Mouse (Mus musculus) gastrocnemius, postnatal 36 days (tissue): ENCODE results near the gene Ccdc71. TPM values are rescaled to one million over a fixed set of nuclear protein-coding genes. Genes with fewer than 3 reads are reported as not detected.
A peak's percentile ranks its signal among the peaks of the same experiment; 100 is the strongest.

Experiments
- DNase-seq, 2 experiments: peaks; one replicate each; pipeline ENCODE4 v3.0.0; 2022
- intact Hi-C: fragments of 180-260 bp; cut with DNase I; formaldehyde crosslinking; loops from one replicate; pipeline ENCODE4 v1.15.1; 2025
- total RNA-seq, 2 experiments: library from RNA; stranded (reverse); gene quantifications; 2 replicates each; pipeline ENCODE4 v1.2.3; 2021

Ccdc71 gene
- total RNA-seq, 2 experiments from 2014 or later, result 13.3 to 20.0 TPM

DNA sequence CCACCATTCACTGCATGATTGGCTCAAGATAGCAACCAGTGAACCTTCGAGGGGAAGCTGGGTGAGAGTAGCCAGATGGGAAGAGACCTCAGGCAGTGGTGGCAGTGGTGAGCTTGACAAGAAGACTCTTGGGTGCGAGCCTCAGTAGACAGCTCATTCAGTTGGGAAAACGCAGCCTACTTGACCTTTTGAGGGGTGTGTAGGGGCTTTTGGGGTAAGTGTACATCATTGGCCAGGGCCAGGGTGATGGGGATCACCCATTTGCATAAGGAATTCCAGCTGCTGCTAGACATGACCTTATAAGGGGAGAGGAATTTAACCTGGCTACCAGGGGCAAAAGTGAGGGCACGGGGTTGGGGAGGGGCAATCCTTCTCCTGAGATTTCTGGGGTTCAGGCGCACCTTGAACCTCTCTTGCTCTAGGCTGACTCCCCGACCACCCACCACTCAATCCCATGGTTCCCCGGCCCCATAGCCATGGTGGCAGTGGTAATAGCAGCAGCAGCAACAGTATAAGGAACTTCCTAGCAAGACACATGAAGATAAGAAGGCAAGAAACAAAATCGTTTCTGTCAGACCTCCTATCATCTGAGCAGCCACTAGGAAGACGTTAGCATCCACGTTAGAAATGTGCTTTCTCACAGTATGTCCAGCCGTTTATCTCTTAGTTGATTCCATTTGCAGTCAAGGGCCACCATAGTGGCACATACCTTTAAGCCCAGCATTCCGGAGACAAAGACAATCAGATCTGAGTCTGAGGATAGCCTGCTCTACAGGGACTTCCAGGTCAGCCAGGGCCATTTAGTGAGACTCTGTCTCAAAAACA lies 4.4 kb upstream of the Ccdc71 start:
- intact Hi-C loops, result no loop called here
- no peak for DNase-seq

DNA sequence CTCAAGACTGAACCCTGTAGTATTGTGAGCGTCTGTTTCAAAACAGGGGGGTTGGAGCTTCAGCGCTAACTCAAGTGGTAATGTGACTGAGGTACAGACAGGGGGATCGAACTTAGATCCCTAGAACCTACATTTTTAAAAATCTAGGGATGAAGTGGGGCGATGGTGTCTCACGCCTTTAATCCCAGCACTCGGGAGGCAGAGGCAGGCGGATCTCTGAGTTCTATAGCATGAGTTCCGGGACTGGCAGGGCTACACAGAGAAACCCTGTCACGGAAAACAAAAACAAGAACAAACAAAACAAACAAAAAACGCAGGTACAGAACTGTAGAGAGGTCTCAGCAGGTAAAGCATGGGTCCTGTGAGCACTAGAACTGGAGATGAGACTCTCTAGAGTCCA lies 3.4 kb upstream of the Ccdc71 start:
- intact Hi-C loops, result no loop called here
- DNase-seq, result no peak

DNA sequence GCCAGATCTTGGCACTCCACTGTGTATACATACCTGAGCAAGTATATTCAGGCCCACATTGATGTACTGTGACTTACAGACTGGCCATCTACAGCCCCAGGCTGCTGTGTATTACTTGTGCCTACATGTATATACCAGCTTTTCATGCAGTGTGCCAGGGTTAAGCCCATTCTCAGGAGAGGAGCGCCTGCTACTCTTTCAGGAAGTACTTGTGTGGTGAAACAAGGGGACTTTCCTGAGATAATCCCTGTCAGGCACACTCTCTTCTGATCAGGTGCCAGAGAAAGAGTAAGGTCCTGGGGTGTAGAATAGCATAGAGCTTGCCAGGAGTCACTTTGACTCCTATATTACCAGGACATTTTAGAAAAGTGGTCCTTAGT lies 398 bp upstream of the Ccdc71 start:
- DNase-seq, result no peak
- intact Hi-C loops, result no loop called here

DNA sequence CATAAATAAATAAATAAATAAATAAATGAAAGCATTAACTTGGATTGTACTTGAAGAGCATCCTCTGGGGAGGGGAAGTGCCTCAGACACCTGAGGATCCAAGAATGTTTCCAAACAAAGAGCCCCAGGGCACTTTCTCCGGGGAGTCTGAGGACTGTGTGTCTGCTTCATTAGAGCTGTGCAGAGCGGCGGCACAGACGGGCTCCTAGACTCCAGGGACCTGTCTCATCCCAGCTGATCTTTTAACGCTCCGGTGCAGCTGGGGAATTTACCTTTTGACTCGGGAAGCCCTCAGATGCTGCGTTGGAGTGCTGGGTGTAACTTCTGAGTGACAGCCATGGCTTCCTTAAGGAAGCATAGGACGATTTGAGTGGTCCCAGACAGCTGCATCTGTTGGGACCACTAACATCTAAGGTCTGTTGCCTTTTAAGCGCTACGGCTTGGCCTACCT lies 879 bp downstream of the Ccdc71 start, which contains the start of gene Klhdc8b:
Gene Klhdc8b, minus strand, starts transcription at position 401 of the 451 bp plus-strand sequence.
- intact Hi-C loops, result no loop called here
- DNase-seq, result no peak

DNA sequence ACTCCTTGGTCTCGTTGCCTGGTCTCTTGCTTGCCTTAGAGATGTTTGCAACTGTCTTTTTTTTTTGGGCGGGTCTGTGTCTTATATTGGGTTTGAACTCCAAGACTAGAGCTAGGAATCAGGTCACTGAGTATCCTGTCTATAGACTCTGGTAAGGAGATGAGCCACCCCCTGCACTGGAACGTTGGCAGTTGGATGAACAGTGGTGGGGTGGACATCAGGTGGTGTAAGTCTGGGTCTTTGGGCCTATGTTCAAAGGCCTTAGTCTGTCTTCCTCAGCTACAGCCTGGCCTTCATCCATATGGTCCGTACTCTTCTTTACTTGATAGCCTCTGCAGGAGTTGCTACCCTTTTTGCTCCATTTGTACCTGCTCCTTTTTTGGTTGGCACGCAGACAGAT lies 1.3 kb downstream of the Ccdc71 start:
- intact Hi-C loops, result no loop called here
- no peak for DNase-seq

DNA sequence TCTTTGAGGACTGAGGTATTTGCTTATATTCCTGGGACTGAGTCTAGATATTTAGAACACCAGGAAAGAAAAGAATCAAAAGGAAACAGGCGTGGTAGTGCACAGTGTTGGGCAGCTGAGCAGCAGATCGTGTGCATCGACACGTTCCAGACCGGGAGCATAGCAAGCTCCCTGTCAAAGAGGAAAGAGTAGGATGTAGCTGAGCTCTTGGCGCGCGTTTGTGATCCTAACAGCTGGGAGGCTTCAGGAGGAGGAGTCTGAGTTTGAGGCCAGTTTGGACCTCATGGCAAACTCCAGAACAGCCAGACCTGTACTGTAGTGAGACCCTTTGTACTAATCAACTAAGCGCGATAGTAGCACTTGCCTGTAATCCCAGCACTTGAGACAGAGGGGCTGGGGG lies 1.9 kb downstream of the Ccdc71 start:
- intact Hi-C loops, result no loop called here
- no peak for DNase-seq

DNA sequence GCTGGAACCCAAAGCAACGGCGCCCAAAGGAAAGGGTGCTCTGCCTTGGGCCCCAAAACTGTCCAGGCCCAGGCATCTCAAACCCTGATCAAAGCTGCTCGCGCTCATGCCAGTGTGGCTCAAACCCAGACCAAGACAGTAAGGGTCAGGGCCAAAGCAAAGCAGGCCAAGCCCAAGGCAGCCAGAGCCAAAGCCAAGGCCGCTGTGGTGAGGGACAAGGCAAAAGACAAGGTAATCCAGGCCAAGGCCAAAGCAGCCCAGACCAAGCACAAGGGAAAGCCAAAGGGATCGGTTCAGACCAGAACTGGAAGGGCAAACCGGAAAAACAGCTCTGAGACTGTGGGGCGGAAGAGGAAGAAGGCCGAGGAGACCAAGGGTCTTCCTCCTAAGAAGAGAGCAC lies 3.4 kb downstream of the Ccdc71 start:
- intact Hi-C loops, result no loop called here
- DNase-seq, result no peak

DNA sequence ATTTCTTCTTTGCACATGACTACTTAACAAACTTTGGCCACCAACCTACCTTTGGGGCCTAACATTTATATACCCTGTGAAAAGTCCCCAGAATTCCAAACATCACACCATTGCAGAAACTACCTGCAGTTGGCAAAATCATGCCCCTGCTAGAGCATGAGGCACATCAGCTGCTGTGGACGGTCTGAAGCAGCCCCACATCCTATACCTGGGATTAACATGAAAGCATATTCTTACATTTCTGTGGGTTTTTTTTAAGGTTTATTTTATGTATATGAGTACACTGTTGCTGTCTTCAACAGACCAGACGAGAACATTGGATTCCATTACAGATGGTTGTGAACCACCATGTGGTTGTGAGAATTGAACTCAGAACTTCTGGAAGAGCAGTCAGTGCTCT lies 5.9 kb downstream of the Ccdc71 start:
- DNase-seq, result no peak
- intact Hi-C loops, result no loop called here

DNA sequence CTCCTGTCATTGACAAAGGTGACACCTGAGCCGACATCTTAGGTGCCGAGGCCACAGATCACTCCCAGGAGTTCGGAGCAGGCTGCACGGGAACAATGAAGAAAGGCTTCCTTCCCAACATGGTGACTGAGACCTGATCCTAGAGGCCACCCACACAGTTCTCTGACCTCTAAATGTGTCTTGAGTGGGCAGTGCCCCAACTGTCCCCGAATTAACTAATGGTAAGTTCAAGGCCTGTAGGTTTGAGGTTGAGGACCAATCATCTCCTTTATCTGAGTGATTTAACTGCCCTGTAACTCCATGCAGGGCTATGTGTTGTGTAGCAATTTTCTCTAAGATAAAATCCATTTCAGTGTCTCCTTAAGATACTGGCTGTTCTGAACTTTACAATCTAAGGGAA lies 9.1 kb downstream of the Ccdc71 start:
- intact Hi-C loops, result no loop called here
- DNase-seq, result no peak

DNA sequence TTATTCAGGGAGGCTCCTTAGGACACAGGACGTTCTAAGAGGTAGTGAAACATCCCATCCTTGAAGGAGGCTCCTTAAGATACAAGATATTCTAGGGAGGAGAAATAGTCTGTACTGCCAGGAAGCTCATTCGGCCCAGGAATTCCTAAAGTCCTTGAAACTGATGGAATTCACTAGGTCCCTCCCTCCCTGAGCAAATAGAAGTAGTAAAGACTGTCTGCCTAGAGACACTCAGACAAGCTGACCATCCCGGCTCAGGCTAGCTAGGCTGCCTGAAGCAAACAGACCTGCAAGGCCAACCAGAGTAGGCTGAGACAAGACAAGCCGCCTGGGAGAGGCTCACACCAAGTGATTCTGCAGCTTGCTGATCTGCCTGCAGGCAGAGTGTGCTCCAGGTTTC lies 9.5 kb downstream of the Ccdc71 start:
- intact Hi-C loops, result no loop called here
- DNase-seq, result no peak

DNA sequence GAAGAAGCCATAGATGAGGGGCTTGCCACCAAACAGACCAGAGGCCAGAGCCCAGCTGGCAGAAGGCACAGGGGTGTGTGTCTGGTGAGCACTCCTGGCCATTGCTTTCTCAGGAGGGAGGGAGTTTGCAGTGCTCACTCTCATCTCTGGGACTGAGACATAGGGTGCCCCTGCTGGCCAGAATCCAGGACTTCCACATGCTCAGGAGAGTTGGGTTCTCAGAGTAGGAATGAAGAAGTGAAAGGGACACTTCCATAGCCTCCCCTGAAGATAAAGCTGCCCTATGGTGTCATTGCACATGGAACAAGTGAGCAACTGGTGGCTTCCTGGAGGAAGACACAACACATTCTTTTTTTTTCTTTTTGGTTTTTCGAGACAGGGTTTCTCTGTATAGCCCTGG lies 14.2 kb downstream of the Ccdc71 start:
- DNase-seq, result no peak
- intact Hi-C loops, result no loop called here

DNA sequence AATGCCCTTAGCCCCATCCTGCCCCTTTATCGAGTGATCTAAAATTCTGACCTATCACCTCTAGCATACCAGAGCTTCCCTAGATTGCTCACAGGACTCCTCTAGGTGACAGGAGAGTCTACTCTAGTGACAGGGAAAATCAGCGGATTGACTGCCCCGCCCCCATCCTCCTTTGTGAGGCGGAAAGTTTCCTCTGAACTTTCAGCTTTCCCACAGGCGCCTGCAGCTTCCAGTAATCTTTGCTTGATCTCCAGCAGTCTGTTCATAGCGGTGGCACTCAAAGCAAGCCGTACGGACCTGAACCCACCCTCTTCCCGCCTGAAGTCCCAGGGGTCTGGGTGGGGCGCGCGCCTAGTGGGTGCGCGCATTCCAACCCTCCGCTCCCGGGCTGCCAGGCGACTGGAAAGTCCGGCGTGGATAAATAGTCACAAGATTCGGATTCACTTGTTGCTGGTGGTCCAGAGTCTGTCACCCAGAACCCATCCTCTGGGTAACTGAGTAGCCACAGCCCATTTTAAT lies 18.4 kb downstream of the Ccdc71 start:
- peak; percentile 86 to 89 for DNase-seq
- intact Hi-C loops, result no loop called here

DNA sequence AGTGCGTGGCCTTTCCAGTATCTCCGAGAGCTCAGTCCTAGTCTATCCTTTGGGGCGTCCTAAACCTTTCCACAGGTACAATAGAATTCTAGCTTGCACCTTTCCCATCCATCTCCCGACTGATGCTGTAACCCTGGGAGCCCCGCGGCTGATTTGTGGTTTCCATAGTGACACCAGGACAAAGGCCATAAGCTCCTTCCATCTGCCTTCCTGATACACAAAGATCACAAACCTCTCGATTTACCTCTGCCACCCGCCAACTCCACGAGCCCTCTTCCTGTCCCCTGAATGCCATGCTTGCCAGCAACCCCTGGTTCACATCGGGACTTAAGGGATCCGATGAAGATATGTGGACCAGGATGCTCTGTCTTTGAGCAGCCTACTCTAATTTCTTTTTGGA lies 18.9 kb downstream of the Ccdc71 start:
- intact Hi-C loops, result no loop called here
- DNase-seq, result no peak

DNA sequence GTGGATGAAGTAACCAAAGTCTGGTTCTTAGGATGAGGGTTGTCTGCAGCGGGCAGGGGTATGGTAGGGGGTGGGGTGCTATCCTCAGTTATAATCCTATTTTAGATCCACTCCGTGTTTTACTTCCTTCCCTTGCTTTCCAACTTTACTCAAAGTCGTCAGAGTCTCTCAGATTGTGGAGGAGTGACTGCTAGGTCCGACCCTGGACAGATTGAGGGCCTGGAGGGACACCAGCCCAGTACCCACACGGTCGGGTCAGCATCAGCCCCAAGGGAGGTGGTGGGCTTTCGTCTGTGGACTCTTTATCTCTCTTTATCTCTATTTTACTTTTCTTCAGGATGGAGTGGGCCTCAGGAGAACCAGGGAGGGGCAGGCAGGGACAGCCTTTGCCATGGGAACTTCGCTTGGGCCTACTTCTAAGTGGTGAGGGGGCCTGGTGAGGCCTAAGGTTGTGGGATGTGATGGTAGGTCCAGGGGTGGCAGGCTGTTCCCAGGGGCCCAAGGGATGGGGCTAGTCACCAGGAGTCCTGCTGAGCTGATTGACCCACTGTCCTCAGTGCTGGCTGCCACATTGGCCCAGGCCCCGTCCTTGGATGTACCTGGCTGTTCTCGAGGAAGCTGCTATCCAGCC lies 19.5 kb downstream of the Ccdc71 start, which contains the start of gene Lamb2:
Gene Lamb2, plus strand, starts transcription at position 16 of the 631 bp plus-strand sequence.
- DNase-seq, result peak in 1 of 2 experiments; percentile 51
- intact Hi-C loops, result no loop called here

DNA sequence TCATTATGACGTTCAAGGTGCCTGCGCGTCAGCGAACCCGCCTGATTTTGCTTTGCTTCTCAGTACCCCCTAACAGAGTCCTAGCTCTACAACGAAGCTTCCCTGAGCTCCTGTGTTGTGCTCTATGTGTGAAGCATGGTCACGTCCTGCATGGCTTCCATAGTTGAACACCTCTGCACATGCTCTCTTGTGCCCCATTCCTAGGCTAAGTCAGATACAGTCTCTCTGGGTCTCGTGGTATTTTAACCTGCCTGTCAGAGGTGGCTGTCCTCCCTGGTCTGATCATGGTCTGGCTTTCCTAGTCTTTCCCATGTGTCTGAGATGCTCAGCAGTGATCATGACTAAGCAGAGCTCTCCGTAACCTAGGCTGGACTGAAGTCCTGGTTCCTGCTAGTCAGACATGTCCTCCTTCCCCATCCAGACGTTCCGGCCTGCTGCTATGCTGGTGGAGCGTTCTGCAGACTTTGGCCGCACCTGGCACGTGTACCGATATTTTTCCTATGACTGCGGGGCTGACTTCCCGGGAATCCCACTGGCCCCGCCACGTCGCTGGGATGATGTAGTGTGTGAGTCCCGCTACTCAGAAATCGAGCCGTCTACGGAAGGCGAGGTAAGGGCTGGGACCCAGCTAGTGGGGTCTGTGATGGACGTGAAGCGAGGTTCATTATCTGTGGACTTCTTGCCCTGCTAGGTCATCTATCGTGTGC lies 20.6 kb downstream of the Ccdc71 start:
- intact Hi-C loops, result no loop called here
- no peak for DNase-seq

DNA sequence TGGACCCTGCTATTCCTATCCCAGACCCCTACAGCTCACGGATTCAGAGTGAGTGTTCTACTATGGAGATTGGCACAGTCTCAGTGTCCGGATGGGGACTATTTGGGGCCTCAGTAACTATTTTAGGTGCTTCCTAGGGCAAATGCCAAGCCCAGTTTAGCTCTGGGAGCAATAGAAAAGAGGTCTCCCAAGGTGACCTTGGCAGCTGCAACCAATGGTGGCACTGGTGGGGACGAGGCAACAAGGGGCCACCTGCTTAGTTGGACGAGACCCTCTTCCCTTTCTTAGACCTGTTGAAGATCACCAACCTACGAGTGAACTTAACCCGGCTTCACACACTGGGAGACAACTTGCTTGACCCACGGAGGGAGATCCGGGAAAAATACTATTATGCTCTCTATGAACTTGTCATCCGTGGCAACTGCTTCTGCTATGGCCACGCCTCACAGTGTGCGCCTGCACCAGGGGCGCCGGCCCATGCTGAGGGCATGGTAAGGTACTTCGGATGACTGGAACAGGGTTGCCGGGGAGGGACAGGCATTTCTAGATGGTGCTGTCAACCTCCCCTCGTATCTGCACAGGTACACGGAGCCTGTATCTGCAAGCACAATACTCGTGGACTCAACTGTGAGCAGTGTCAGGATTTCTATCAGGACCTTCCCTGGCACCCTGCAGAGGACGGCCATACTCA lies 21.3 kb downstream of the Ccdc71 start:
- DNase-seq, result no peak
- intact Hi-C loops, result no loop called here

DNA sequence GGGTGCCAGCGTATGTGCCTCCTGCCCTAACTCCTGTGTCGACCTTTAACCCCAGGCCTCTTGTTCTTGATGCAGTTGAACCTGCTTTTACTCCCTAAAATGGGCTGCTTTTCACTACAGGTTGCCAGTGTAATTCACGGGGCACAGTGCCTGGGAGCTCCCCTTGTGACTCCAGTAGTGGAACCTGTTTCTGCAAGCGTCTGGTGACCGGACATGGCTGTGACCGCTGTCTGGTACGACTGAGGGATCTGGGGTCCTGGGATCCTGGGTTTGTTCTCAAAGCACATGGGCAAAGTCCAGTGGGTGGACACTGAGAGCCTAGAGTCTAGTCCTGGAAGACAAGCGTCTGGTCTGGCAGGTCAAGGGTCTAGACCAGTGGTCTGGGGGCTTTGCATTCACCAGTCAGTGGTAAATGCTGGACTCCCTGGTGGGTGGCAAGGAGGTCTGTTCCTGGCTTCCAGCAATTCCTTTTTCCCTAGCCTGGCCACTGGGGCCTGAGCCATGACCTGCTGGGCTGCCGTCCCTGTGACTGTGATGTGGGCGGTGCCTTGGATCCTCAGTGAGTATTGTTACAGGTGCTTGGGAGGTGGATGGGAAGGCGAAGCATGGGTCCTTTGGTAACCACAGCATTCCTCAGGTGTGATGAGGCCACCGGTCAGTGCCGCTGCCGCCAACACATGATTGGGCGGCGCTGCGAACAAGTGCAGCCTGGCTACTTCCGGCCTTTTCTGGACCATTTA lies 22.9 kb downstream of the Ccdc71 start:
- DNase-seq, result no peak
- intact Hi-C loops, result no loop called here

DNA sequence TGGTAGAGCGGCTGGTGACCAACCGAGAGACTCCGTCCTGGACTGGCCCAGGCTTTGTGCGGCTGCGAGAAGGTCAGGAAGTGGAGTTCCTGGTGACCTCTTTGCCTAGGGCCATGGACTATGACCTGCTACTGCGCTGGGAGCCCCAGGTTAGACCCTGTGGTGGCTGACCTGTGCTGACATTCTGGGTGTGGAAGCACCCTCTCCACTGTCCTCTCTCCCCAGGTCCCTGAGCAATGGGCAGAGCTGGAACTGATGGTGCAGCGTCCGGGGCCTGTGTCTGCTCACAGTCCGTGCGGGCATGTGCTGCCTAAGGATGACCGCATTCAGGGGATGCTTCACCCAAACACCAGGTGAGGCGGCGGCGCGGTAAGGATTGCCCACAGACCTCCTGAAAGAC lies 23.7 kb downstream of the Ccdc71 start:
- intact Hi-C loops, result no loop called here
- DNase-seq, result no peak

DNA sequence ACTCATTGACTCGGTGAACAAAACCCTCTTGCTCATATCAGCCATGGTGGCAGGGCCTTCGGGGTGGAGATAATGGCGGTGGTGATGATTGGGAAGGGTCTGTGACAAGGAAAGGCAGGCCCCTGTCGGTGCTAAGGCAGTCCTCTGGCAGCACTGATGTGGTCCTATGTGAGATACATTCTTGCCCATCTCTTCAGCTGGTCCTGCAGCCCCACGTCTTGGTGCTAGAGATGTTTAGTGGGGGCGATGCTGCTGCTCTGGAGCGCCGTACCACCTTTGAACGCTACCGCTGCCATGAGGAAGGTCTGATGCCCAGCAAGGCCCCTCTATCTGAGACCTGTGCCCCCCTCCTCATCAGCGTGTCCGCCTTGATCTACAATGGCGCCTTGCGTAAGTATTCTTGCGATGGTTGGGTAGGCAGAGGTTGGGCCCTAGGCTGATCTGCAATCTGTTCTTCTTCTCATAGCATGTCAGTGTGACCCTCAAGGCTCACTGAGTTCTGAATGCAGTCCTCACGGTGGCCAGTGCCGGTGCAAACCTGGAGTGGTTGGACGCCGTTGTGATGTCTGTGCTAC lies 25.1 kb downstream of the Ccdc71 start:
- no peak for DNase-seq
- intact Hi-C loops, result no loop called here
